Mouse (Mus musculus) cortical plate, adult 2 months (tissue): ENCODE data around the gene Slc38a6. TPM values are rescaled to one million over a fixed set of nuclear protein-coding genes. Genes with fewer than 3 reads are reported as not detected.

Source experiments
- H3K27ac ChIP-seq: fragments of 200-500 bp; 2 replicates; pipeline ENCODE4 v1.5.1; 2012; ENCODE audit warnings: low read length, control low read depth, inconsistent platforms; ENCODE audit not compliant: insufficient read depth
- H3K4me1 ChIP-seq: fragments of 200-500 bp; 2 replicates; pipeline ENCODE4 v1.6.1; 2011; ENCODE audit warnings: low read length; ENCODE audit not compliant: control insufficient read depth, insufficient read depth
- H3K4me3 ChIP-seq: fragments of 200-500 bp; 2 replicates; pipeline ENCODE4 v1.5.1; 2011; ENCODE audit warnings: mild to moderate bottlenecking, low read length, control low read depth; ENCODE audit not compliant: insufficient read depth
- CTCF ChIP-seq: fragments of 200-500 bp; IDR thresholded peaks from 2 replicates; pipeline ENCODE4 v1.5.1; 2011; ENCODE audit warnings: mild to moderate bottlenecking, control low read depth, low read length; ENCODE audit not compliant: insufficient read depth; ENCODE audit errors: extremely low read depth
- POLR2A ChIP-seq: fragments of 200-500 bp; IDR thresholded peaks from 2 replicates; pipeline ENCODE4 v1.6.1; 2011; ENCODE audit warnings: mild to moderate bottlenecking, low read length, control low read depth; ENCODE audit not compliant: insufficient read depth; ENCODE audit errors: extremely low read depth
- polyA plus RNA-seq: library from polyadenylated mRNA; depleted of rRNA; stranded (reverse); fragments of >200 nt; gene quantifications from 2 replicates; pipeline ENCODE4 v1.2.3, GENCODE M21; 2012

The Slc38a6 gene
- polyA plus RNA-seq, 1 experiment: 23.0 TPM

DNA sequence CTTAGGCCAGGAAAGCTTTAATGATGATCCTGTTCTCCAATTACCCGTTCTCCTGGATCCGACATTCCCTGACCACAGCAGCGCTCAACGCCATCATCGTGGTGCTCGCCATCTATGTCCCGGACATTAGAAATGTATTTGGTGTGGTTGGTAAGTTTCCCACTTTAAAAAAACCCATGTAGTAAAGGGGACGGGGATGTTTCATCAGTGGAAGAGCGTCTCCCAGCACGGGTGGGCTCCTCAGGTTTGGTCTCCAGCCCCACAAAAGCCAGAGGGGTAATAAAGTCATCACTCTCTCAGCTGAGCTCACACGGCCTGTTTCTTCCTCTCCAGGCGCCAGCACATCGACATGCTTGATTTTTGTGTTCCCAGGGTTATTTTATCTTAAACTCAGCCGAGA, 65.2 kb downstream of the Slc38a6 start:
- H3K27ac ChIP-seq: no peak overlapping the region
- H3K4me1 ChIP-seq: no peaks in the 10 kb centered on the region
- no peak for TF ChIP-seq POLR2A
- no peak for TF ChIP-seq CTCF
- no peak overlapping the region for H3K4me3 ChIP-seq

- Histone ChIP-seq H3K27ac (no peak overlapping the region), H3K4me1 (no peaks in the 10 kb centered on the region), H3K4me3 (no peak overlapping the region)
- TF ChIP-seq POLR2A (no peak), CTCF (no peak)
Measured at GRCm38 (mm10) chr12:73353362-73353761, 66.8 kb downstream of the Slc38a6 start.

DNA sequence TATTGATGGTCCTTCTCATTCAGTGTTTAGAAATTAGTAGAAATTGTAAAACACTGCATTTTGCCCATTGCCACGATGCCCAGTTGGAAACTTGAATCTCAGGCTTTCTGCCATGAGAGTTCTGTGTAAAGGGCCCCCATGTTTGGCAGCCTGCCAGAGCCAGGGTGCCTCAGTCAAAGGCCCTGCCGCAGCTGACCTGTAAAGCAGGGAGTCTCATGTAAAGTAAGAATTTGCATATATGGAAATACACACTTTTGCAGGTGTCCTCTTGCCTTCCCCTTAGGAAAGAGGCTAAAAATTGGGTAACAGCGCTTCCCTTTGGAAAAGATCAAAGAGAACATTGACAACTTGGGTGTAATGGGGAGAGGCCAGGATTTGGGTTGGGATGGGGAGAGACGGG, 67.9 kb downstream of the Slc38a6 start:
- Histone ChIP-seq H3K27ac (no peak overlapping the region), H3K4me1 (no peaks in the 10 kb centered on the region), H3K4me3 (no peak overlapping the region)
- TF ChIP-seq CTCF: no peak
- TF ChIP-seq POLR2A: no peak

DNA sequence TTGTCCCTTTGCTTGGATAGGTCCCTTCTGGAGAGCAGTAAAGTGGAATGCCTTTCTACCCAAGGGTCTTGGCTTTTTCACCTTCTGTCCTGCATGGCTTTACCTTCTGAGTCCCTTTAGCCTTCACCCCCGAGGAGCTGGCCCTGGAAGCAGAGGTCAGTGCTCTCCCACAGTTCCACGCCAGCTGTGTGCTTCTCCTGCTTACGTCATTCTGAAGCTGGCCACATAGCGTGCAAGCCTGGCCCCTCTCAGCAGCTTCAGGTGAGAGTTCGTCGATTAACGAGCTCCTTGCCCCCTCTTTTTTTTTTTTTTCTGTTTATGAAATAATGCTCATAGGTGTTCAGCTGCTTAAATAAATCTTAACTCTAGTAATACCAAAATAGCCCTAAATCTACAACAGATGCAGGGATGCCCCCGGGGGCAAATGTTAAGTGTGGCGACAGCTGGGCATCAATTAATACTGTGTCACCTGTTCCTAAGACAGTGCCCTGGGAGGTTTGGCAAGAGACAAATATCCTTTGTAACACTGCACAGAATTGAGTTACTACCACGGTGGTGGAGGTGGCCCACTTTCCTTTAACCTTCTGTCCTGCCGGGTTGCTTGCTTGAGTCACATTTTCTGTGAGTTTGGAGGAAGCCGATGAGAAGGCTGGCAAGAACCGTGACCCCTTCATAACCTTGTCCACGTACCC, 68.7 kb downstream of the Slc38a6 start:
- Histone ChIP-seq H3K4me1 (no peaks in the 10 kb centered on the region), H3K4me3 (no peak overlapping the region), H3K27ac (no peak overlapping the region)
- no peak for TF ChIP-seq CTCF
- no peak for TF ChIP-seq POLR2A

- Histone ChIP-seq H3K4me3 (no peak overlapping the region), H3K4me1 (no peaks in the 10 kb centered on the region), H3K27ac (no peak overlapping the region)
- no peak for TF ChIP-seq POLR2A
- no peak for TF ChIP-seq CTCF
Measured at GRCm38 (mm10) chr12:73356696-73357095, 70.1 kb downstream of the Slc38a6 start.

GRCm38 (mm10) chr12:73357311-73357710, 70.7 kb downstream of the Slc38a6 start:
- no peak overlapping the region for H3K4me3 ChIP-seq
- no peak for TF ChIP-seq CTCF
- no peak for TF ChIP-seq POLR2A

DNA sequence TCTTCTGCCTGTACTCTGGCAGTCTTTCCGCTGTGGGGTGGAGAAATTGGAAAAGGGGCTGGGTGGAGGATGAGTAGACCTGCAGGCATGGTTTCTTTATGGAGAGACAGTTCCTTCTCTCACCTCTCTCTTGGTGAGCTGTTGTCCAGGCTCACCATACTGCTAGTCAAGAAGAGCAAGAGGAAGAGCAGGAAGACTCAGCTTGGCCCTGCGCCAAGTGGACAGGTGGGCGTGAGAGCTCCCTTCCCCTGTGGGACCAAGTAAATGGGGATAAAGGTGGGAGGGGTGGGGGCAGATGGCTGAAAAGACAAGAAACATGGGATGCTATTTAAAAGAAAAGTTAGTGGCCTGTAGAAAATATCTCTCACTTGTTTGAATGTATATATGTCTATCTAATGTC, 71.2 kb downstream of the Slc38a6 start:
- H3K4me1 ChIP-seq: no peaks in the 10 kb centered on the region
- TF ChIP-seq POLR2A (no peak), CTCF (no peak)
- no peak overlapping the region for H3K4me3 ChIP-seq
- H3K27ac ChIP-seq: no peak overlapping the region

More at GRCm38 (mm10) chr12:73357311-73357710, 70.7 kb downstream of the Slc38a6 start:
- Histone ChIP-seq H3K4me1 (no peaks in the 10 kb centered on the region), H3K27ac (no peak overlapping the region)

DNA sequence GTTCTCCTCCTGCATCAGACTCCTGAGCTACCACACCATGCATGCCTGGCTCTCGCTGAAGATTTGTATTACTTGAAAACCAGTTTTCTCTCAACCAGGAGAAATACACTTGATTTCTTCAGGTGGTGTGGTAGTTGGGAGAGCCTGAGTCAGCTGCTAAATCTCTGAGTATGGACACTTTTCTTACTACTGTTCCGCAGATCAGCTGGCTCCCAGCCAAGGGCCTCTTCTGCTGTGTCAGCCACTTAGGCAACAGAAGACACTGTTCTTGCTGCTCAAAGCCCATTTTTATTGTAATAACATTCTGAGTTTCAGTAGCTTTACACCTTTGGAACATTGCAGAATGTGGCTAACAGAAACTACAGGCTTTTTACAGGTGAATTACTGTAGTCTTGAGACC, 72.1 kb downstream of the Slc38a6 start:
- Histone ChIP-seq H3K27ac (no peak overlapping the region), H3K4me1 (no peaks in the 10 kb centered on the region), H3K4me3 (no peak overlapping the region)
- TF ChIP-seq POLR2A (no peak), CTCF (no peak)

DNA sequence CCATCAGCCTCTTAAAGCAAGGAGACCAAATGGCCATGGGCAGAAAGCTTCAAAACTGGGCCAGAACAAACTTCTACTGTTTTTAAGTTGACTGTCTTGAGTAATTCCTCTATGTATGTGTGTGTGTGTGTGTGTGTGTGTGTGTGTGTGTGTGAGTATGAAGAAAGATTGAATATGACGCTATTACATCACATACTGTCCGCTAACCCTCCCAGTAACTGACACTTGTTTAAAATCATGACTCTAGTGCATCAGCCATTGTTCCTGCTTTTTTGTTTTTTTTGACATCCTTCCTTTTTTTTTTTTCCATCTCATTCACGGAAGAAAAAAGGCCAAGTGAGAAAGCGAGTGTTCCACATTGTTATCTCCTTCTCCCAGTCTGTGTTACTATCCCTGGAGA, 72.9 kb downstream of the Slc38a6 start:
- Histone ChIP-seq H3K27ac (no peak overlapping the region), H3K4me1 (no peaks in the 10 kb centered on the region), H3K4me3 (no peak overlapping the region)
- TF ChIP-seq POLR2A (no peak), CTCF (no peak)

DNA sequence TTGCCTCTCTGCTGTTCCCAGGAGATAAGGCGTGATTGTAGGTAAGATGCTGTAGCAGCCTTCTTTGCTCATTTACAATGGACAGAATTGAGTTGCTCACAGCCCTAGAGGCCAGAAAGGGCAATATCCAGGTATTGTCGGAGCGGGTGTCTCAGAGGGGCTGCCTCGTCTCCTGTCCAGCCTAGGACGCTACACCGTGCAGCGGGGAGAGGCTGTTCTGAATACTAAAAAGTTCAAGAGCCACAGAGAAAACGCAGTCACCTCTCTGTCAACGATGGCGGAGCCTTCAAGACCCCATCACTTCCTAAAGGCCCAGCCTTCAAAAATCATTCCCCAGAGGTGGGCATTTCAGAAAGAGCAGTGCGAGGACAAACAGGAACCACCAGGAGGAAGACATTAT, 74.6 kb downstream of the Slc38a6 start:
- H3K4me3 ChIP-seq: no peak overlapping the region
- H3K4me1 ChIP-seq: no peaks in the 10 kb centered on the region
- no peak overlapping the region for H3K27ac ChIP-seq
- TF ChIP-seq POLR2A: no peak
